Mouse (Mus musculus): ENCODE measurements at regions not wholly inside any gene's neighbourhood (a gene's known extent, or its start where the extent isn't known, plus 50 kb on each side); places are given as distances from the start of the nearest gene placed in this dataset.

- TF ChIP-seq CTCF (IDR thresholded peaks at IDR 0.05; ENCODE audit: insufficient read depth, low read length): no peak
- TF ChIP-seq POLR2A (IDR thresholded peaks at IDR 0.05; ENCODE audit: borderline replicate concordance, extremely low read depth, low read depth, low read length): no peak
These were observed 395.5 kb upstream of the Sphkap start for GRCm38 (mm10) chr1:83803345-83804041.
